Mouse (Mus musculus) CH12.LX (cell line): Measurements from ENCODE around the gene Mtm1.

ENCODE experiments used
- CHD2 ChIP-seq: IDR thresholded peaks from 2 replicates; pipeline ENCODE4 v1.6.1; 2011; ENCODE audit warnings: low read length, improper control_type of control experiment
- CTCF ChIP-seq, 2 experiments: IDR thresholded peaks in 1 of 2; conservative IDR thresholded peaks in 1 of 2; 2 replicates each; pipeline ENCODE4 v1.5.1; 2011 to 2012; ENCODE audit warnings: low read depth in 2 of 2, low read length in 2 of 2, improper control_type of control experiment in 1 of 2, inconsistent platforms in 1 of 2, mild to moderate bottlenecking in 1 of 2, moderate library complexity in 1 of 2
- EP300 ChIP-seq: IDR thresholded peaks from 2 replicates; pipeline ENCODE4 v1.6.1; 2011; ENCODE audit warnings: low read length, improper control_type of control experiment
- HCFC1 ChIP-seq: IDR thresholded peaks from 2 replicates; pipeline ENCODE4 v1.6.1; 2012; ENCODE audit warnings: low read depth, mild to moderate bottlenecking, inconsistent platforms, low read length, improper control_type of control experiment

DNA sequence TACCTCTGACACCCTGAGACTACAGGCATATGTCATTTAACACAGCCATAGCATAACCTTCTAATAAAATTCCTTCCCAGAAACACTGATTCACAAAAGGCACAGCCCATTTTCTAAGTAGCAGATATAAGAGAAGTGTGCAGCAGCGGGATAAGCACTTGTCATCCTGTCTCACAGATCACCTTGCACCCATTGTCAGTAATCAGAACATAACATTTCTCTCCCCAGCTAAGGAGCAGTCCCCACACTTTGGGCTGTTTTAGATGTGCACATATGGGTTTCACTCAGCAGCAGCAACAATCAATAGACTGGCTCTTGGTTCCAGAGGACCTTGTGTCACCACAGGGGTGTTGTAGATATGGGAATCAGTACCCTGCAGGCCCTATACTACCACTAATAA is 45.9 kb downstream of the Mtm1 start:
- TF ChIP-seq CHD2 (no peak), EP300 (no peak), CTCF (conservative IDR thresholded peaks at IDR 0.05 in 1 of 2, IDR thresholded peaks at IDR 0.05 in 1 of 2; ENCODE audit: low read depth in 2 of 2, low read length in 2 of 2) (no peak), HCFC1 (no peak)
